Mouse (Mus musculus) T-helper 2 cell (primary cell): ENCODE results near the gene Msrb3.

Experiments used
- in situ Hi-C: fragments of 300-600 bp; cut with MboI, MseI; formaldehyde crosslinking; loops from one replicate; pipeline ENCODE4 v1.15.1; 2025; ENCODE audit warnings: high pct_unique_total_duplicates

The Msrb3 gene

DNA sequence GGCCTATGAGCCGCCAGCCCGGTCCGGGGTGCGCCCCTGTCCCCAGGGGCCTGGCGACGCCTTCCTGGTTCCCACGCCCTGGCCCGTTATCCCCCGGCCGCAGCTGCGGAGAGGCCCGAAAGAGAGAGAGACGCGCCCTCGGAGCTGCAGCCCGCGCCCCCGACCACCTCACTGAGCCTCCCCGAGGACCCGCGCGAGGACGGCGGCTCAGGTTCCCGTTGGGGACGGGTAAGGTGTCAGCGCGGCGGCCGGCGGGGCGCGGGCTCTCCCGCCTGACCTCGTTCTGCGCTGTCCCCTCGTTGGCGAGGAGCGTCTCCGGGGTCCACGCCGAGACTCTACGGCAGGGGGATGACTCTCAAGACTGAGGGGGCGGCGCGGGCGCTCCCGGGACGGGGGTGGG is 544 bp downstream of the Msrb3 start:
- in situ Hi-C loops = no loop called here

DNA sequence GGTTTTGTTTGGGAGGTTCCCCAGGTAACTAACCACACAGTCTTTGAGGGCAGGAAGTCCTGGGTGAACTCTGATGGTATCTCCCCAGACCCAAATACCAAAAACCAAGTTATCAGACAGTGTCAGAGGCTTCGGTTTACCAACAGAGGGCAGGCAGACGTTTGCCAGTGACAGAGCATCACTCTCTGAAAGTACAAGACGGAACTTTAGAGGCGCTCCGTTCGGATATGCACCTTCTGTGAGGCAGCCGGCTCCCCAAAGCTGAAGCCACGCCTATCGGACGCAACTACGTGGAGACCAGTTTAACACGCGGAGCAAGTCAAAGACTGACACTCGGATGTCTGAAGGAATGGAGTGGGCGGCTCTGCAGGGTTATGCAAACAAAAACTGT is 3.0 kb downstream of the Msrb3 start:
- in situ Hi-C loops = no loop called here

DNA sequence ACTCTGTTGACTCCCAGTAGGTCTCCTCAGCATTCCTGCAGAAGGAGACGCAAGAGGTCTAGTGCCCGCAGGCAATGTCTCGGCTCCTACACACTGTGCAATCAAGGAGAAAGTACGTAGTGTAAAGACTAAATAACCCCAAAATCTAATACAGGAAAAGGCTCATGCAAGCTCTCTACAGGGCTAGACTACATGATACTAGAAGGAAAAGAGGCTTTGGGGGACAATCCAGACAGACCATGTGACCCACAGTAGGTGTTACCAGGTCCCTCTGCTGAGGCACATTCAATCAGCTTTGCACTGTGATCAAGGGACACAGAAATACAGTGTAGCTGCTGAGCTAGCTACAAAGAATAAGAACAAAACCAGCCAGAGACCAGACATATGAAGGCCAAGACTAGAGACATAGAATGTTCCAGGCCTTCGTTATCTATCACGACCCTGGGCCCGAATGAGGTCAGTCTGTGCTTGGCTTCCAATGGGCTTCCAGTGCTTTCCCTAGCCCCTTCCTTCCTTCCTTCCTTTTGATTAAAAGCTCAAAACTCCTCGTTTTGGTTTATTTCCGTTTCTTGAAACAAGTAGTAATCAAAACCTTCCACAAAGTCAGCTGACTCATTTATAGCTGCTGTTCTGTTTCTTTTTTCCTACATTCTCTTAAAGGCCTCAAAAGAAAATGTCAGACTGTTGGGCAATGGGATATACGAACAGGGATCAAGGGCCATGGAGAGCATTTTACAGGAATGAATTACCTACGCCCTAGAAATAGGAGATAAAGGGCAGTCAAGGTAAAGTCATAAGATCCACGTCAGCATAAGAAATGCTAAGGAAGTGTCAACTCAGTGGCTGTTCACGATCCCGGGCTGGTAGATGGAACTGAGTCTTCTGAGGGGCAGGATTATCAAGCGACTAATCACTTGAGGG is 3.7 kb downstream of the Msrb3 start:
- in situ Hi-C loops = no loop called here

DNA sequence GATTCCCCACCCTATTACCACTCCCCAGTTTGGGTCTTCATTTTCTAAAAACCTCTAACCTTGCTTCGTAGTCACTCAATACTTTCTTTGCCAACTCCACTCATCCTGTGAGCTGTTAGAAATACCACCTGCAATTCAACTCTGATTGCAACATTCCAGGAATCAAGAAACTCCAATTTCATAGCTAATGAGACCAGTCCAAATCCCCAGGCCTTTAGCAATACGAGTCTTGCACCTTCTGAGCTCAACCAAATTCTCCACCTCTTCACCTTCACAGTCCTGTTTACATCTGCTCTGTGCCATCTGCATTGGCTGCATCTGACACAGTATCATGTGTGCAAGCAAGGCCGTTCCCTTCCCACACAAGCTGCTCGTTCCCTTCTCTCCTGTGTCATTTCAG is 5.0 kb downstream of the Msrb3 start:
- in situ Hi-C loops = no loop called here

DNA sequence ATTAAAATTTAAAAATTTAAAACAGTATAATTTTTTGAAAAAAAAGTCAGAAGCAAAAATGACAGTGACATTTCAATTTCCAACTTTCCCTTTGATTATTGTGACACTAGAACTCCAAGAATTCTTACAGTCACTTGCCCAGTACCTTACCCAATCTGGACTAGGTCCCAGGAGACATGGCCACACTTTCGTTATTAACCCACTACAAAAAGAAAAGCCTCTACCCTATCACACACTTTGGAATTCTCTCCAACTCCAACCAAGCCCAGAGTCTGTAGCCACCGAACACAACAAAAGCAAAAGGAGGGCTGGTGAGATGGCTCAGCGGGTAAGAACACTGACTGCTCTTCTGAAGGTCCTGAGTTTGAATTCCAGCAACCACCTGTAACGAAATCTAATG is 7.8 kb downstream of the Msrb3 start:
- in situ Hi-C loops = no loop called here

DNA sequence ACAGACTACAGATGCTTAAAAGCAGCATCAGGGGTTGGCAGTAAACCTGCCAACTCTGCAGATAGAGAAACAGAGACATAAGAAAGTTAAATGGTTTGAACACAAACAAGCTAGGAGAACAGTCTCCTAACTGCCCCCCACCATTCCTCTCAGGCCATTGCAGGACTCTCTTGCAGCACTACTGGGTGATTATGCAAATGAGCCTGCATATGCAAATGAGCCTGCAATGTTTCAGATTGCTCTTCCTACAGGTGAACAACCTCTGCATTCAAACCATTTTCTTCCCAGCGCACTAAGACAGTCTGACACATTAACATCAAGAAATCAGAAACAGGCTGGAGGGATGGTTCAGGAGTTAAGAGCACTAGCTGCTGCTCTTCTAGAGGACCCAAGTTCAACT is 8.3 kb downstream of the Msrb3 start:
- in situ Hi-C loops = no loop called here

DNA sequence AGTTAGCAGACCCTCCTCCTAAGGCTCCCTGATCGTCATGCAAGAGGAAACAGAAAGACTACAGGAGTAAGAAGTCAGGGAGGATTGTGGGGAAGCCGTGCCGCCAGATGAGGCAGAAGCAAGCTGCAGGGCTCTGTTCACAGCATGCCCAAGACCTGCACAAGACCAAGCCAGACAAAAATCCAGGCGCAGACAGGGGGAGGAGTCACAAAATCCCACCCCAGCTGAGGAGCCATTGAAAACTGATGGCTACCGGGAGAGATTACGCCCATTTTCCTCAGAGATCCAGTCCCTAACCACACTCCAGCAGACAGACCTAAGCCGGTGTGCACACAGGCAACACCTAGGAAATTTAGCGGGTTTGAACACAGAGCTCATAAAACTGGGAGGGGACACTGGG is 10.4 kb downstream of the Msrb3 start:
- in situ Hi-C loops = no loop called here

DNA sequence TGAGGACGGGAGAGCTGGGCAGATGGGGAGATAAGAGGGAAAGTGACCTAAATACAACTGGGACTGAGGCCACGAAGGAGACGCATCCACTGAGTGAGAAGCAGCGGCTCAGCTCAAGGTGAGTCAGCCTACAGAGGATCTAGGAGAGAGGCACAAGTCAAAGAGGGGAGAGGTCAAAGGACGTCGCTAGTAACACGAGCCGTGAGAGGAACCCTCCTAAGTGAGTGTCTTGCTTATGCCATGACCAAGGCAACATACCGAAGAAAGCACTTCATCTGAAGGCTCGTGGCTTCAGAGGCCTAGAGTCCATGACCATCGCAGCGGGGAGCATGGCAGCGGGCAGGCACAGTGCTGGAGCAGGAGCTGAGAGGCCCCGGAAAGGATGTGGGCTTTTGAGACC is 14.7 kb downstream of the Msrb3 start:
- in situ Hi-C loops = no loop called here

DNA sequence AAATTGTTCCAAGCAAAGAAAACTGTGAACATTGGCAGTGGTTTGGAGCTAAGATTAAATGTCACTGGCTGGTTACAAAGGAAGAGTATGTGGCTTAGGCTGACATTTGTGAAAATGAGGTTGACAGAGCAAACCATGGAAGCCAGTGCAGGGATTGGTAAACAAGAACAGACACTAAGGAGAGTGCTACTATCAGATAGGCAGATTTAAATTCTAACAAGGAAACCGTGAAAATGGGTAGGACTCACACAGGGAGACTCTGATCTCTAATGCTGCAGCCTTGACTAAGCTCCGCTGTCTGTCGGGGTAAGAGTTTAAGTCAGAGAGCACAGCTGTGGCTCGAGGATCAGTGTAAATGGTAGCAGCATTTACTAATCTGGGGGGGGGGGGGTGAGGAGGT is 15.2 kb downstream of the Msrb3 start:
- in situ Hi-C loops = no loop called here

DNA sequence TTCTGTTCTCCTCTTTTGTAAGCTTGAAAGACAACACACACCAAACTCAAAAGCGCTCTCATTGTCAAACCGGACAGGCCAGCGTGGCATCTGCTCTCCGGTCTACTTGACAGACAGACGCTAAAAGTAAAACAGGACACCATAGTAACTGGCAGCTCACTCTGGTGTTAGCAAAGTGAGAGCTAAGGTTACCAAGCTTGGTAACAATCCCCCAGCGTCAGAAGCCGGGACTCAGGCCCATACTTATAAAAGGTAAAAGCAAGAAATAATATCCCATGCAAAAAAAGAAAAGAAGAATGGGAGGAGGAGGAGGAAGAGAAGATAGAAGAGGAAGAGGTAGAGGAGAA is 15.9 kb downstream of the Msrb3 start:
- in situ Hi-C loops = no loop called here

DNA sequence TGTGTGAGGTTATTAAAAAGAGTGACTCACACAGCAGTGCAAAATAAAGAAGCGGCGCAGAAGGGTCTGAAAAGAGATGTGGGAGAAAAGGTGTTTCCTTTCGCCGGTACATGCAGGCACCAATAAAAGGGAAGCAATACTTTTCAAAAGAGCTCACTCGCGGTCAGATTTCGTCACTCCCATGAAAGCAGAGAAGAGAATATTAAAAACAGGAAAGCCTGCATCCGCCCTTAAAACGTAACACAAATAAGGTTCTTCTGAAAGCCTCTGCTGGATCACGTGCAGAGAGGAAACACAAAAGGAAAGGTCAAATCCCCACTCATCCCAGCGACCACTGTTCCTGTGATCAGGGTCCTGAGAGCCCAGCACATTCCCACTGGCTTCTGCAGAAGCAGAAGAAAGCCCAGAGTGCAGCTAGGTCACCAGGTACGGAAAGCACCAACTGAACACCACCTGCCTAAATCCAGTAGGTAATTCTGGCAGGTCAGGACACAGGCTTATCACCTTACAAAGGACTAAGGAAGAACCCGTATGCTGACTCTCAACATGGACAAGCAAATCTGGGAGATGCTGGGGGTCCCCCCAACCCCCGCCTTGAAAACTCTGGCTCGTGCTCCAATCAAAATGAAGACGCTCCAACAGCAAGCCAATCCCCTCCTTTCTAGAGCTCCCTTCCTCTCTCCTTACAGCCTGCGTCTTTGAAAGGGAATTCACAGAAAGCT is 16.4 kb downstream of the Msrb3 start:
- in situ Hi-C loops = no loop called here

DNA sequence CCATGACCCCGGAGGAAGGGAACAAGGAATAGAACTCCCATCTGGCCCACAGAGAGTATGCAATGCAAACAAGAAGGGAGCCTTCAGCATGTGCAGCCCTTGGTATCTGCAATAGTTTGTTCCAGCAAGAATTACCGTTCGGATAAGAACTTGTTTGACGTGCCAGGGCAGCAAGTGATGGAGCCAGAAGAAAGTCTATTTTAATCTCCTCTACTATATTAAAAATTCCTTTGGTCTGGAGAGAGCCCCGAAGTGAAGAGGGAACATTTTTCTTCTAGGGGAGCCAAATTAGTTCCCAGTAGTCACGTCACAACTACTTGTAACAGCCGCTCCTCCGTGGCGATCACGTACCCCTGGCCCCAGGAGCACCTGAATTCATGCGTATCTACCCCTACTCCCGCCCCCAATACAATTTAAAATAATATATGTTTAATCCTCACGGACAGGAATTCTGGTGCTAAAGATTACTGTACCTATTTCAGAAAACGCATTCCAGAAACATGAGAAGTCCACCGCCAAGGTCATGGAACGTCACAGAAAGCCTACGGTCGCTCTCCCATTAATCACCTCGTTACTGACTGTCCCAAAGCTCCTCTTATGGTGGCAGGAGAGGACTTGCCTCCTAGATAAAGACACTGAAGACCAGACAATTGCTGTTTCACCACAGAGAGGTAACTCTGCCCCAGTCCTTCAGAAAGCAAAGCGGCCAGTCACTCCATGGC is 22.2 kb downstream of the Msrb3 start:
- in situ Hi-C loops = no loop called here

DNA sequence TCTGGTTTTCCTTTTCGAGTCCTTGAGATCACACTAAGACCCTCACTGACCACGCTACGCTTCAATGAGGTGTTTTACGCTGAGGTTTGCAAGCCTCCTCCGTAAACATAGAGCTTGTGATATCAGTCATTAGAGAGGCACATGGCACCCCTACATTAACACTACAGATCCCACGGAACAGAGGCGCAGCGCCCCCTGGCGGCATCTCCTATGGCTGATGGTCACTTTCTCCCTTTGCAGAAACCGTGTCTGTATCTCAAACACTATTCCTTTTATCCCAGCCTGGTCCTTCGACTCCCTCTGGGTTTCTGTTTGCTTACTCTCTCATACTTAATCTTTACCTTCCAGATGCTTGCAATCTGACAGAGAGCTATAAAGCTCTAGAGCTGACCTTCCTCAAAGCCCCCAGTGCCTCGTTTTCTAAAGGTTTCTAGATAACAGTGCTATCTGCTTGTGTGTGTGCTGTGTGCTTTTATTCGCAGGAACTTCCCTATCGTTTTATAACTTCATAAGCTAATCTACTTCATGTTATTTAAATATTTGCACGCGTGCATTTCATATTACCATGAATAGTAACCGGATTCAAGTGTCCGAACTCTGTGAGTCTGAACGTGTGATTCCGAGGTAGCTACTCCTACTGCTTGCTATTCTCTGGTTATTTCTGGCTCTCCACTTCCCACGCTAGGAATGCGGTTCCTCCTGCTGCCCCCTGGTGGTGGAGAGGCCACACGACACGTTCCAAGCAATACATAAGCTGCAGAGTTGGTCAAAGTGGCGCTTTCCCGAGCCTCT is 23.0 kb downstream of the Msrb3 start:
- in situ Hi-C loops = no loop called here

DNA sequence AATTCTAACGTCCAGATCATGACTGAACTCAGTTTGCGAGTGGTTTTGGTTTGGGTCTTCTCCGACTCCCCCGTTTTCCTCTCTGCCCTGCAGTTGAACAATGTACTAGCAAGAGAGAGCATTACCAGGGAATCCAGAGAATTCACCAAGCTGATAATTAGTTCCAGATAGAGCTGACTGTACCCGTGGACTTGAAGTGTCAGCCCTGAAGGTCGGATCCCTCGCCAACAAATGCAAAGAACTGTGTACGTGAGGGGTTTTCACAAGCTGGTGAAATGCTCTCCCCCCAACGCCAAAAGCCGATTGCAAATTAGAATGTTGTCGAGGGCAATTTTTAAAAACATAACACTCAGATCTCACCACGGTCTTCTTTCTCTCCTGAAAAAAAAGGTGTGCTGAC is 24.6 kb downstream of the Msrb3 start:
- in situ Hi-C loops = no loop called here

DNA sequence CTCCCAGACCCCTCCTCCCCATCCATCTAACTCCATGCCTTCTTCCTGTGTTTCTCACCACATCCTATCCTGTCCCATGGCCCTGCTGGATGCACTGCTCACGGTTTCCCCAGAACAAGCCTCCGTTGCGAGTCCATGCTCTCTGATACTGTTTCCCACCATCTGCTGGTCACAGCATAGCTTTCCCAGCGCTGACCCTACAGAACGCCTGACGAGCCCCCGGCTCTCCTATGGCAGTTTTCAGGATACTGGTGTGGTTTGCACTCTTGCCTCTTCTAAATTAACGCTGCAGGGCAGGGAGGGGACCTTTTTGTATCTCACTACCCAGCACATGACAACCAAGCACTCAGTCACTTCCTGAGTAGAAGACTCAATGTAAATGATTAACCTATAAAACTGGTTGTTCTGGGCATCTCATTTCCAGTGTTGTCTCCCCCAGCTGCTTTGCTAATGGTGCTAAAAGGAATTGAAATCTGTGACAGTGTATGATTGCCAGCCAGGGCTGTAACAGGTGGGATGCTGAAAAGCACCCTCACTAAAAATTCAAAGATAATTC is 25.2 kb downstream of the Msrb3 start:
- in situ Hi-C loops = no loop called here

DNA sequence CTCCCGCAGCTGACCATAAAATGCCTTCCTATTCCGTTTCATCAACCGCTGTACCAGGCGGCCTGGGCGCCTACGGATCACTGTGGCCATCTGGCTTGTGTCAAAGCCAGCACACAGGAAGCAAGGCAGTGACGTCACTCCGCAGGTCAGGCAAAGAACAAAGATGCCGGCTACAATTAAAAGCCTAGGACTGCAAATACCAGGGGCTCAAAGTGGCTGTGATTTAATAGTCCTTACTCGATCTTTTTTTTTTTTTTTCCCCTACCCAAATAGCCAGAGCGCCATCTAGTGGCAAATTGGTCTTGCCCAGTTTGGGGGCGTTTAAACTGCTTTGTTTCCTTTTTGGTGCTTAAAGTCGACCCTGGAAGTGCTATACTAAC is 26.4 kb downstream of the Msrb3 start:
- in situ Hi-C loops = no loop called here

DNA sequence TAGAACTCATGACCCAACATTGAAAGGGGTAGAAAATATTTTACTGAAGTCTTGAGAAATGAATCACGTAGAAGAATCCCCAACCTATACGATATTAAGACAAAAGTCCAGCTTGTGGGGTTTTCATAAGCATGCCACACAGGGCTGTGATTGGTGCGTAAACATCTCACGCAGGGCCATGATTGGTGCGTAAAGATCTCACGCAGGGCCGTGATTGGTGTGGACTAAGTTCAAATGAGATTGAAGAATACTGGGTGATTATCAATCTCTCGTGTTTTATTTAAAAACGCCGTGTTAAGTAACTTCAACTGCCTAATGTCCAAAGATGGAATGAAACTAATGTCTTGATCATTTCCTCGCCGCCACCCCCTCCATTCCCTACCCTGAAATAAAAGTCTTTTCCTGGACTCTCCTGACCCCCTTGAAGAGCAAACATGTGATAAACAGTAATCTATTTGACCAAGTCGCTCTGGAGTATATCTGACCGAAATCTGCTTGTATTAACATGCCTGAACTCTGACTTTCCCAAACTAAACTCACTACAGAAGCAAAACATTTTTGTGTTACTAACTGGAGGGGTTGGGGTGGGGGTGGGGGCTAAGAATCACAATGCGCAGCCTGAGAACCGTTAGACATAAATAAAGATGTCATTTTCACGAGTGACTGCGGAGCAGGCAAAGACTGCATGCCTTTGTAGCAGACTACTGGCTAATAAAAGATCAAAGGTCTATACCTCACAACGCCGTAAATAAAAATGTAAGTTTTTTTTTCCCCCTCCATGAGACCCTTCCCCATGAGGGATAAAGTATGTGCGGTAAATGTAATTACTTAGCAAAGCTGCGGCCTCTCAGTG is 27.0 kb downstream of the Msrb3 start:
- in situ Hi-C loops = no loop called here

DNA sequence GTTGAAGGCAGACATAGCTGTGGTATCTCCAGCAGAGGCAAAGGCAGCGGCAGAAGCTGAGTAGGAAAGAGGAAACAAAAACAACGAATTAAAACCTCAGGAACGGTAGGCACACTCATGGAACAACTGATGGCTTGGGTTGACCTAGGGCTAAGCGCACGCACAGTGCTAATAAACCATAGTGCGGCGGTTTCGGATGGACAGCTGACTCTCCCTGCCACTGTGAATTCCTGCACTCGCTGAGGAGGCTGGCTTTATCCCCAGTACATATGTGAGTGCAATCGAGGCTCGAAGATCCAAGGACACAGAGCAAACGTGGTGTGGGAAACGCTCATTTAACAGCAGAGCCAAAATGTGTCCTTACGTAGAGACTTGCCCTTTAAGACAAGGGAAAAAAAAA is 27.8 kb downstream of the Msrb3 start:
- in situ Hi-C loops = no loop called here

DNA sequence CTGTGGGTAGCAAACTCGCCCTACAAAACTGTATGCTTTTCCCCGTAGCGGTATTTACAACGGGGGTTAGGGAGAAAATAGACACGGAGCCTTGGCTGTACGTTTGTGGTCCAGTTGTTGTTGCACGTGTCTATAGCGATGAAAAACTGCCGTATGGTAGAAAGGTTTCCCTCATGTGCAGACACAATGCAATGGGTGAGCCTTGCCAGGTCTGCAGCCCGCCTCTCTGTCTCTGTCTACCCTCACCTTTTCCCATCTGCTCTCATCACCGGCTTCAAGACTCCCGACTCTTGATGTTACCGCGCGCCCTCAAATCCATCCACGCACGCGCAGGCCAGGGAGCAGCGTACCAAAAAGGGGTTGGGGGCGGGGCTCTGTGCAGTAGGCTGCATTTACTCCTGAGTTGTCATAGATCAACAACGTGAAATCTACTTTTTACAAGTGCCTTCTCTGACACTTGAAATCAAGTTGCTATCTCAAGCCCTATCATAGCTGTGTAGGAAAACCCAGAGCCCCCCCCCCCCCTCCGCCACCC is 29.6 kb downstream of the Msrb3 start:
- in situ Hi-C loops = no loop called here

DNA sequence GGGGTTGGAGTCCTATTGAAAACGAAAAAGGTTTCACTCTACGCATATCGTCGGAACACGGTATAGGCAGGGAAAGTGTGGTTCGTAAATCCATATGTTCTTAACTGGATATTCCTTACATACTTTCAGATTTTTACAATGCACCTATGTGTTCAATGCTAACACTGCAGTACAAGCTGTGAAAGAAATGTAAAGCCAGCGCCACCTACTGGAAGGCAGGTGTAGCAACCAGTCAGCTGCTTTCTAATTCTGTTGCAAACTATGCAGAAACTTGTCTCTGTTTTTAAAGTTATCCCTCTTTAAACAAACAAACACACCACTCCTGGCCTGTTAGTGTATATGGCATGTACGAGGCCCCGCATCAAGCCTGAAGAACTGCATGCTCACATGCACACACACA is 34.5 kb downstream of the Msrb3 start:
- in situ Hi-C loops = no loop called here
